Mouse (Mus musculus) E14TG2a.4 (cell line): ENCODE data around the gene Cdca5.

Experiments used
- CTCF ChIP-seq: conservative IDR thresholded peaks from 2 replicates; pipeline ENCODE4 v1.5.1; 2014; ENCODE audit warnings: low read length
- POU5F1 ChIP-seq: IDR thresholded peaks from 2 replicates; pipeline ENCODE4 v1.6.1; 2014; ENCODE audit warnings: low read length, borderline replicate concordance

DNA sequence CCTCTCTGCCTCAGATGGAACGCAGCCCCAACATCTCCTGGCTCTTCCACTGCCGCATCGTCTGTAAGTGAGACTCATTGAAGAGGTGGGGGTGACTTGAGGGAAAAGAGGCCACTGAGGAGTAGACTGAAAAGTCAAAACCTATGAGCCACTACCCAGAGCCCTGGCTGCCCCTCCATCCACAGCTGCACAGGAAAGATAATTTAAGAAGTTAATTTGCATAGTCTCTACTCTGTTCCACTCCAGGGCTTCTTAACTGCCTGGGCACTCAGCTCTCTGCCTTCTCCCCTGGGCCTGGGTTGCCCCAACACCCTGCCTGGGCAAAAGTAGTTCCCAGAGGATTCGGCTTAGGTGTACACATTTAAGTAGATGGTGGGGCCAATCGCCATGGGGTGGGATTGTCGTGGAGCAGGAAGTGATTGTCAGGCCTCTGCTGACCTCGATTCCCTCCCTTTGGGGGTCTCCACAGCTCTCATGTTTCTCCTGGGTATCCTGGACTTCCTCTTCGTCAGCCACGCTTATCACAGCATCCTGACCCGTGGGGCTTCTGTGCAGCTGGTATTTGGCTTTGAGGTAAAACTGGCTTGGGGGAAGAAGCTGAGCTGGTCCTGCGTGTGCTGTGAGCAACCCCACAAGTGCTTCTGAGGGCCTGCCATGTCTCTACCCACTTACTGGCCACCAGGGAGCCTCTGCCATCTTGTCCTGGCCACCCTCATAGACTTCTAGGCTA lies 35.9 kb upstream of the Cdca5 start:
- TF ChIP-seq CTCF, result no peak
- no peak for TF ChIP-seq POU5F1
